In genomic region chr2:160378271-160378670, GRCm38 (mm10) we compare ENCODE assay signal across 8 mouse cellular contexts. TPM values are rescaled to one million over a fixed set of nuclear protein-coding genes. Genes with fewer than 3 reads are reported as not detected.
DNase-seq lines count a peak whose midpoint lies in the region; ATAC-seq and TF ChIP-seq lines count a peak whose summit lies in the region.

No protein-coding gene starts in this region.

- H3K9ac ChIP-seq in midbrain, embryonic 11.5 days (ENCODE audit: low read length): no peak overlapping the region
- no peak overlapping the region for H3K9ac ChIP-seq in midbrain, embryonic 13.5 days (replicated peaks)
- H3K9ac ChIP-seq in kidney, postnatal 0 days (ENCODE audit: low read depth, low read length): no peak overlapping the region
- no peak overlapping the region for H3K9ac ChIP-seq in hindbrain, embryonic 16.5 days (ENCODE audit: low read depth, low read length)

- H3K4me1 ChIP-seq in midbrain, embryonic 11.5 days (ENCODE audit: control insufficient read depth, insufficient read depth, low read length): no peaks in the 10 kb centered on the region
- H3K4me1 ChIP-seq in midbrain, embryonic 13.5 days (replicated peaks): 0 out of 2 replicates have a peak, but pooled peaks cover 4% of the 10 kb centered on the region
- H3K4me1 ChIP-seq in kidney, postnatal 0 days (replicated peaks; ENCODE audit: insufficient read depth, low read length): no peaks in the 10 kb centered on the region
- H3K4me1 ChIP-seq in hindbrain, embryonic 16.5 days (ENCODE audit: control insufficient read depth, insufficient read depth, low read depth, low read length): no peaks in the 10 kb centered on the region; the same call in 1 of the 2 replicates

- no peak overlapping the region for H3K4me2 ChIP-seq in midbrain, embryonic 11.5 days
- H3K4me2 ChIP-seq in midbrain, embryonic 13.5 days (replicated peaks): no peak overlapping the region
- H3K4me2 ChIP-seq in kidney, postnatal 0 days (ENCODE audit: low read length): no peak overlapping the region
- no peak overlapping the region for H3K4me2 ChIP-seq in hindbrain, embryonic 16.5 days (ENCODE audit: low read length)

- 38% methylated on average over 4 of the region's 4 CpGs for whole genome bisulfite sequencing in midbrain, embryonic 11.5 days
- 48% methylated on average over 4 of the region's 4 CpGs for WGBS in midbrain, embryonic 13.5 days
- 52% methylated on average over 4 of the region's 4 CpGs for WGBS in kidney, postnatal 0 days
- 43% methylated on average over 4 of the region's 4 CpGs for WGBS in hindbrain, embryonic 16.5 days

- H3K4me3 ChIP-seq in midbrain, embryonic 11.5 days (ENCODE audit: low read depth, low read length): no peak overlapping the region
- no peak overlapping the region for H3K4me3 ChIP-seq in midbrain, embryonic 13.5 days (replicated peaks)
- H3K4me3 ChIP-seq in kidney, postnatal 0 days (replicated peaks; ENCODE audit: low read depth, low read length): no peak overlapping the region
- no peak overlapping the region for H3K4me3 ChIP-seq in hindbrain, embryonic 16.5 days (ENCODE audit: low read length)

- H3K36me3 ChIP-seq in midbrain, embryonic 11.5 days (ENCODE audit: control insufficient read depth, insufficient read depth, low read length): no peaks in the 10 kb centered on the region
- no peaks in the 10 kb centered on the region for H3K36me3 ChIP-seq in midbrain, embryonic 13.5 days
- no peaks in the 10 kb centered on the region for H3K36me3 ChIP-seq in kidney, postnatal 0 days (ENCODE audit: insufficient read depth, low read length)
- no peaks in the 10 kb centered on the region for H3K36me3 ChIP-seq in hindbrain, embryonic 16.5 days (ENCODE audit: control insufficient read depth, insufficient read depth, low read length)

- TF ChIP-seq CTCF in brain, embryonic 14.5 days (IDR thresholded peaks at IDR 0.05; ENCODE audit: borderline replicate concordance, extremely low read depth, insufficient read depth, insufficient read length): peak; percentile 77
- peak; percentile 90 for TF ChIP-seq CTCF in kidney, postnatal 0 days (IDR thresholded peaks at IDR 0.05; ENCODE audit: low read depth)

- no peaks in the 10 kb centered on the region for H3K9me3 ChIP-seq in midbrain, embryonic 11.5 days (ENCODE audit: control insufficient read depth, low read length)
- H3K9me3 ChIP-seq in midbrain, embryonic 13.5 days: no peaks in the 10 kb centered on the region
- no peaks in the 10 kb centered on the region for H3K9me3 ChIP-seq in kidney, postnatal 0 days (replicated peaks; ENCODE audit: low read length)
- no peaks in the 10 kb centered on the region for H3K9me3 ChIP-seq in hindbrain, embryonic 16.5 days (ENCODE audit: control insufficient read depth, low read length)

- no peak overlapping the region for H3K27ac ChIP-seq in midbrain, embryonic 11.5 days (ENCODE audit: low read depth, low read length)
- H3K27ac ChIP-seq in midbrain, embryonic 13.5 days: no peak overlapping the region
- no peak overlapping the region for H3K27ac ChIP-seq in kidney, postnatal 0 days
- H3K27ac ChIP-seq in hindbrain, embryonic 16.5 days (ENCODE audit: low read depth, low read length): no peak overlapping the region

- TF ChIP-seq POLR2A in brain, embryonic 14.5 days (IDR thresholded peaks at IDR 0.05; ENCODE audit: borderline replicate concordance, extremely low read depth, insufficient read depth, insufficient read length, poor library complexity, severe bottlenecking): no peak

- peaks cover 5% of the 10 kb centered on the region; the same call in 1 of the 2 replicates for H3K27me3 ChIP-seq in midbrain, embryonic 11.5 days (ENCODE audit: control insufficient read depth, insufficient read depth, low read length)
- H3K27me3 ChIP-seq in midbrain, embryonic 13.5 days: peaks cover 33% of the 10 kb centered on the region
- H3K27me3 ChIP-seq in kidney, postnatal 0 days (ENCODE audit: insufficient read depth, low read length): no peaks in the 10 kb centered on the region
- H3K27me3 ChIP-seq in hindbrain, embryonic 16.5 days (replicated peaks; ENCODE audit: control insufficient read depth, insufficient read depth, low read length): peaks cover 31% of the 10 kb centered on the region

- peak; percentile 16 for DNase-seq in cerebellum, adult 8-10 months
- no peak for DNase-seq in cerebellum, adult 11 months
- peak; percentile 92 for DNase-seq in midbrain, embryonic 11.5 days (ENCODE audit: low spot score, missing footprints)
- DNase-seq in brain, embryonic 14.5 days (ENCODE audit: low read depth): no peak
- DNase-seq in kidney, postnatal 0 days (ENCODE audit: low spot score): no peak
- DNase-seq in retina, postnatal 1 day: peak; percentile 35

- no peak for ATAC-seq in midbrain, embryonic 11.5 days (ENCODE audit: low FRiP score)
- ATAC-seq in midbrain, embryonic 13.5 days: no peak
- no peak for ATAC-seq in kidney, postnatal 0 days (replicated peaks; ENCODE audit: low FRiP score, low read depth)
- no peak for ATAC-seq in hindbrain, embryonic 16.5 days

RNA-seq across cellular contexts. Expression of gene Mafb, which starts 11.4 kb away (rescaled TPM):
- 3.2 and 3.4 TPM in 2 replicates for polyA plus RNA-seq in midbrain, embryonic 11.5 days (2014; fragmentation: Nextera tagmentation; extraction: Ambion mirVana)
- 4.7 and 5.9 TPM in 2 replicates for polyA plus RNA-seq in midbrain, embryonic 13.5 days (2015; fragmentation: Nextera tagmentation; extraction: Ambion mirVana)
- 6.5 and 16.2 TPM in 2 replicates for polyA plus RNA-seq in brain, embryonic 14.5 days (2012; rRNA removed)
- 31.5 and 31.7 TPM in 2 replicates for polyA plus RNA-seq in kidney, postnatal 0 days (2015; fragmentation: Nextera tagmentation; extraction: Ambion mirVana)
- polyA plus RNA-seq in hindbrain, embryonic 16.5 days (2015; fragmentation: Nextera tagmentation; extraction: Ambion mirVana): 20.0 and 23.1 TPM in 2 replicates

RNA-seq across cellular contexts. Expression of gene Gm826, which starts 44.3 kb away (rescaled TPM):
- polyA plus RNA-seq in midbrain, embryonic 11.5 days (2014; fragmentation: Nextera tagmentation; extraction: Ambion mirVana): not detected in 2 replicates
- polyA plus RNA-seq in midbrain, embryonic 13.5 days (2015; fragmentation: Nextera tagmentation; extraction: Ambion mirVana): not detected in 2 replicates
- 0.09 TPM in 1 of 2 replicates, not detected in the other for polyA plus RNA-seq in brain, embryonic 14.5 days (2012; rRNA removed)
- polyA plus RNA-seq in kidney, postnatal 0 days (2015; fragmentation: Nextera tagmentation; extraction: Ambion mirVana): 0.28 and 0.49 TPM in 2 replicates
- polyA plus RNA-seq in hindbrain, embryonic 16.5 days (2015; fragmentation: Nextera tagmentation; extraction: Ambion mirVana): not detected in 2 replicates

Comparison
In these comparisons a context has a peak if more than half of its experiments do, and no peak if none do; other contexts are left out.
1. DNase-seq: peak in cerebellum, adult 8-10 months (single experiment), midbrain, embryonic 11.5 days (single experiment) and retina, postnatal 1 day (single experiment); none in cerebellum, adult 11 months (single experiment), brain, embryonic 14.5 days (single experiment) and kidney, postnatal 0 days (single experiment).